Mouse (Mus musculus) gastrocnemius, postnatal 10 days (tissue): ENCODE data around the gene Psd. TPM values are rescaled to one million over a fixed set of nuclear protein-coding genes. Genes with fewer than 3 reads are reported as not detected.

Experiments used
- DNase-seq: peaks from one replicate; pipeline ENCODE4 v3.0.0; 2021; ENCODE audit warnings: mixed read lengths
- total RNA-seq, 2 experiments: library from RNA; stranded (reverse); gene quantifications; 2 replicates each; pipeline ENCODE4 v1.2.3; 2021

The Psd gene
- total RNA-seq, 2 experiments from 2014 or later, result 2.2 to 2.6 TPM

DNA sequence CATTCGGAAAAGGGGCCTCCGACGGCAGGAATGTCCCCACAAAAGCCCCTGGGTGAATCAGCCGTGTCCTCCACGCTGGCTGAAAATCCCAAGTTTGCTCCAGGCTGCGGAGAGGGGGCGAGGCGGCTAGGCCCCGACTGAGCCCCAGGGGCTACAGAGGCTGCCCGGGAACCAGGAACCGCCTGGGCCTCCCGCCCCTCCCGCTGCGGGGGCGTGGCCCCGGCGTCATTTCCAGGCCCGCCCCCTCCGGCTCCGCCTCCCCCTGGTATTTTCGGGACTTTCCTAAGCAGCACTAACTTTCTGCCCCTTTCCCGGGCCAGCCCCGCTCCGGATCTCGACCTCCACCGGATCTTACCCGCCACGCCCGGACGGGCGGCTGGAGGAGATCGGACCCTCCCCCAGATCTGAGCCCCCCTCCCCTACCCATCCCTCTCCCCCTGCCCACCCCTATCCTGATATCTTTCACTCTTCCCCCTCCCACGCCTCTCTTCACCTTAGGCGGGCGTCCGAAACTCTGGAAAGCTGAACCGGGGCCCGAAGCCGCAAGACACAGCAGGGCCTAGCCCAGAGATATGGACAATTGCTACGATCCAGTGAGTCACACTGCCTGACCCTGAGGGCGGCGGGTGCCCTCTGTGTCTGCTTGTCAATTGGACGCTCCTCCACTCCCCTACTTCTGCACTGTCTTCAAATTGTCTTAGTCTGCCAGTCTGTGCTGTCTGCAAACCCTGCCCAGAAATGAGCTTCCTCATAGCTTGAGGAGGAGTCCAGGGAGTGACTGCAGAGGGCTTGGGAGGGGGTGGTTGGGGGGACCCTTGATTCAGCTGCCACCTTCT, 21.3 kb downstream of the Psd start:
- peak; percentile 90 for DNase-seq

DNA sequence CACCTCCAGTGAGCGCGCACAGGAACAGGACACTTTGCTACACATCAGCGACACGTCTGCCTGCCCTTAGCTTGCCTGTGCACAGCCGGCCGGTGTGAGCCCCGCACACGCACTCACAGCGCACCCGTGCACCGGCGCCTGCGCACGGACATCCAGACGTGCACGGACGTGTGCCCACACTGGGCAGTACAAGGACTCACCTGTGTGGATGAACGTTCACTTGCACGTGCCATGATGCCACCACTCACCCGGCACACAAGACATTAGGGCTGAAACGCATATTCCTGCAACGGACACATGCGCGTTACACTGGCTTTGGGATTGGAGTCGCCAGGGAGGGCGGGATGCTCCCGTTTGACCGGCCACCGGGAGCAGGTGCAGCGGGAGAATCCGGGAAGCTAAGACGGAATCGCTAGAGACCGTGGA, 22.0 kb downstream of the Psd start:
- DNase-seq, result no peak

DNA sequence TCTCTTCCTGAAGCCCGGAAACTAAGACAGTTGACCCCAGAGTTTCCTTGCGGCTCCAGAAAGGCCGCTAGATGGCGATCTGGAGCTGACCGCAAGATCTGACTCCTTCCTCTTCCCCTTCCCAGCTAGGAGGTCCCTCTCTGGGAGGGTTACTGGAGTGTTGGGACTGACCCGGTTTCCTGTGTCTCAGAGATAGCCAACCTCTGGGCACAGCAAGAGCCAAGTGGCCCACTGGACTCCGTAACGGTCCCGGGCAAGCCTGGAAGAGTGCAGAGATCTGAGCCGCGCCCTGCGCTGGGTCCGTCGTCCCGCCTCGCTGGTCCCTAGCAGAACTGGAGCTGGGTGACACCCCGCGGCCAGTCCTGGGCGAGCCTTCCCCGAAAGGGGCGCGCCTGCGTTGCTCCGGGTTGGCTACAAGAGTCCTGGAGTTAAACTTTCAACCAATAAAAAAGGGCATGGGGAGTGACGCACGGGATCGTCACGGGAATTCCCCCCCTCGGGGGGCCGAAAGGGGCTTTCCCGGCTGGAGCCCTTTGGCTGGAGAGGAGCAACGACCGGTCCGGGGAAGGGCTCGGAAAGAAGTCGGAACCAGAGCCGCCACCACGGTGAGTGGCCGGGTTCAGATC, 22.6 kb downstream of the Psd start, which contains the start of gene Nfkb2:
Gene Nfkb2 (plus strand): TSS at position 105 of the 626 bp plus-strand sequence.
- peak; percentile 91 for DNase-seq

DNA sequence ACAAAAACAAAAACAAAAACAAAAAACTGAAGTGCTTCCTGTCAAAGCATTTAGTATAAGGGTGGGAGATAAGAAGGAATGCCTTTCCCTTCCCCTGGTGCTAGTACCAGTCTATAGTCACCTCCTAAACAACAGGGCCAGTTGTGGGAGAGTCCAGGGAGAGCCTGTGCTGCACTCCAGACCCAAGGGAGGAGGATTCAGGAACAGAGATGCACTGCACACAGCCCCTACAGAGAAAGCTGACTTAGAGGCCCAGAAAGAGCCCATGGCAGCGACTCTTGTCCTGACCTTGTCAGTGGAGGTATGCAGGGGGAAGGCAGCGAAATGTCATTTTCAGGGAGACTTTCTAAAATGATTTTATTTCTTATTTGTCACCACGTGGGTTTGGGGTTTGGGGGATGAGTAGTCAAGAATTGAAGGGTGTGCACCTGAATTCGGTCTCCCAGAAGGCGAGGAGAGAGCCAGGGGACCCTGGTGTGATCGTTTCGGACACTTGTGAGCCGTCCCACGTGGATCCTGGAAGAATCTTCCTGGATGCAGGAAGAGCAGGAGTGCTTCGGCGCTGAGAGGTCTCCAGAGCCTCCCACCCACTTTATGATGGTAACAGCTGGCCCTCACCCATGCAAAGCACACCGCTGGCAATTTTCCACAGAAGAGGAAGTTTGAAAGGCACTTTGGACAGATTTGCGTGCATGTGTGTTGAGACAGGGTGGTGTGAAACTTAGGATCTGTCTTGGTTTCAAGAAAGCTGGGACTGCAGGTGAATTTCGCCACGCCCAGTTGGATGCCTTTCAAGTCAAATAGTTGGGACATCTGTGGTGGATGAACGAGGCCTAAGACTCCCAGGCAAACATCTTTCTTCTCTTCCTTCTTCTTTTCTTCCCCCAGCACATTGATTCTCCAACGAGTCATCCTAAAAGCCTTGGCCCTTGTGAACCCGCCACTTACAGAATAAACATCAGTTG, 23.4 kb downstream of the Psd start:
- DNase-seq, result no peak

DNA sequence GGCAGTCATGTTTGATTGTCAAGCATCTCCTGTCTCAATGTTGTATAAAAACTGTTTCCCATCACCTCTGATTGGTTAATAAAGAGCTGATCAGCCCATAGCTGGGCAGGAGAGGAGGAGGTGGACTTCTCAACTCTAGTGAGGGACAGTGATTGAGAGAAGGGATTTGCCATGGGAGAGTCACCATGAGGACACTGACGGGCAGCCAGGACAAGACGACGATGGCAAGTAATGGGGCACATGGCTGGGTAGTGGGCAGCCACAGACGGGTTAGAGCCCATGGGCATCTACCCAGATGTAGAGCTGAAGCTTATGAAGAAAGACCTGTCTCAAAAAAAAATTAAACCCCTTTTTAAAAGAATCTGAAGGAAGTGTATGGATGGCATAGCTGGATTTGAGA, 24.4 kb downstream of the Psd start:
- DNase-seq, result no peak

DNA sequence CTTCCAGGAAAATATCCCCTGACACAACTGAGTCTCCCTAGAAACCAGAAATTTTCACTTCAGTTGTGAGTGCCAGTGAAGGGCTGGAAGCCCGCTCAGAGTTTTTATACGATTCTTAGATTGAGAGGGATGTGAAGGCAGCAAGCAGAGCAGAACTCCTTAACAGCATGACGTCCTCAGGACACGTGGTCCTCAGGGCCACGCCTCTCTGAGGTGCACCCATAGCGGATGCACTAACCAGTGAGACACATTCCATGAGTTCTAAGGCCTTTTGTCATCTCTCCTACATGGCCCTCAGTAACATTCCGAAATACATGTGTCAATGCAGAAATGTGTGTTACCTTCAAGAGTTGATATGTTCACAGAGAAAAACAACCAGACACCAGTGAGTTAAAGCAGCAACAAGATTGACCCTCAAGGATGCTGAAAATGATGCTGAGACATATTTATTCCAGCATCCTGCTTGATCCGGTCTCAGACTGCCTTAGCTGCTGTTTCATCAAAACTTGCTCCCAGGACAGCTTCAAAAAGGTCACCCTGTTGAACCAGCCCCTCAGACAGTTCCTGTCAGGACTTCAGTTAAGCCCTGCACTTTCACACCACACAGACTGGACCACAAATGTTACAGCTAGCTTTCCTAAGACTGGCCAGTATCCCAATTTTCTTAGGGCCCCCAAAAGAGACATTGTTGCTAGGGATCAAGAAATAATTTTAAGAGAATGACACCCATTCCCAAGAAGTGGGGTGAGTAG, 26.5 kb downstream of the Psd start:
- no peak for DNase-seq

DNA sequence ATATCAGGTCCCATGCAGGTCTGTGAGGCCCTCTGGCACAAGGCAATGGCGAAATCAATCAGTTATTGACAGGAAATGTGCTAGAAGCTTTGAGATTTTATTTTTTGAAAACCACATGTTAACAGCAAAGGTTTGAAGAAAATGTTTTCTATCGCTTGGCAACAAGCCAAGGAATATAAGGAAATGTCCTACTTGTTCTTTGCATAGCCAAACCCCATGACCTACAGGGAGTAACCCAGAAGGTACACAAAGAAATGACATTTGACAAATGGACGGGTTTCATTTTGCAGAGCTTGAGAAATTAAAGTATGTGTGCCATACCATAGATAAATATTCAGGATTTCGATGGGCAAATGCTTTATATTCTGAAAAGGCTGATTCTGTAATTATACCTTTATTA, 30.0 kb downstream of the Psd start:
- no peak for DNase-seq

DNA sequence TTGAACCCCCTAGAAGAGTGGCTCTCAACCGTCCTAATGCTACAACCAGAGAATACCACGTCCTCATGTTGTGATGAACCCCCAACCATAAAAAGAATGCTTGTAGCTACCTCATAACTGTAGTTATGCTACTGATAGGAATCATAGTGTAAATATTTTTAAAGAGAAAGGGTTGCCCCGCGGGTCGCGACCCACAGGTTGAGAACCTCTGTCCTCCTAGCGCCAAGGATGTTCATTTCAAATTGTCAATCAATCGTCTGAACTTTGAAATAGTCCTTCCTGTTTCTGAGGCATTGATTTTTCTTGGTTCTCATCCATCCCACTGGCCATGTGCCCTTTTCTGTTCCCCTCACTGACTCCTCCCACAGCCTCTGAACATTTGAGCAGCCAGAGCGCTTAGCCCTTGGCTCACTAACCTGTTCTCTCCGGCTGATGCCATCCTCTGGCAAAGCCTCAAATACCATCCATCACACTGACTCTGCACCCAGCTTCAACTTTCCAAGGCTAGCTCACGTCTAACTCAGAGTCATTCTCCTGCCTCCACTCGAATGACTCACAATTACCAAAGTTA, 36.3 kb downstream of the Psd start:
- DNase-seq, result no peak

DNA sequence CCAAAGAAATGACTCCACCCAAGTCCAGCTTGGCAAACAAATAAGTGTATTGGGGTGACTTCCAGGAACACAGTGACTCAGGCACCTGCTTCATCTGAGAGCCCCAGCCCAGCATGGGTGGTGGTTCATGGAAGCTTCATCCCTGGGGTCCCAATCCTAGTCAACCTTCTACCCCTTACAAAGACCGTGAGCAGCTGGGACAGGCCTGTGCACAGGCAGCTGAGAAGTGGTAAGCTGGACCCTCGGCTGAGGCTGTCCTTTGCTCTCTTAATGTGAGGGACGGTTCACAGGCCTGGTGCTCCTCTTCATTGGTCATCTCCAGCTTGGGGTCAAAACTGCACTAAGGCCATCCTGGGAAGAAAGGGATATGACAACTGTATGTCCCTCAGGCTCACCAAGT, 39.4 kb downstream of the Psd start:
- no peak for DNase-seq

DNA sequence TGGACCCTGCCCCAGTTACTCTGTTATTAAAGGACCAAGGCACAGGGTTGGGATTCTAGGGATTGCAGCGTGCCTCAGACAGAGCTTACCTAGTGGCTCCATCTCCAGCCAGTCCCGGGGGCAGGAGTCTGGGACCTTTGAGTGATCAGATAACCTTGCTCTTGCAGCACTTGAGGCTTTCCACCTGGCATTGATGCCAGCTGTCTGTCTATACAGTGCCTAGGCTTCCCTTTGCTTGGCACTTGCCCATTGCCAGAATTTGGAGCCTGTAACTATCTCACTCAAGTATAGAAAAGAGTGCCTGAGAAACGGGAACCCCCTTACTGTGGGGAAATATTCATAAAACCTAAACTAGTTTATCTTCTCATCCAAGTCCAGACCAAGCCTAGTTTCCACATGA, 40.0 kb downstream of the Psd start:
- no peak for DNase-seq

DNA sequence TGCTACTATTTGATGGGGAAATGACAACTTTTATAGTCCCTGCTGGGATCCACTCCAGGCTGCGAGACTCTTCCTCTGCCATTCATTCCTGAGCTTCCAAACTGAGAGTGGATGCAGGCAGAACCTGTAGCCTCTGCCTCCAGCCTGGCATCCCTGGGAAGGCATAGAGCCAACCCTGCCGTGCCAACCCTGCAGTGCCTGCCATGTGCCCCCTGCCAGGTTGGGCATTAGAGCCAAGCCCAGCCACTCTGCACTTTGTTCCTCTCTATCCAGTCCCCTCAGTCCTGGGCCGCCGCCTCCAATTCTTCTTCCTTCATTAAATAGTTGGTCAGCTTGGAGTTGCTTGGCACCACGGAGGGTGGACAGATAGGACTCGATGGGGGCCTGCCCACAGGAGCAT, 40.9 kb downstream of the Psd start:
- DNase-seq, result no peak

DNA sequence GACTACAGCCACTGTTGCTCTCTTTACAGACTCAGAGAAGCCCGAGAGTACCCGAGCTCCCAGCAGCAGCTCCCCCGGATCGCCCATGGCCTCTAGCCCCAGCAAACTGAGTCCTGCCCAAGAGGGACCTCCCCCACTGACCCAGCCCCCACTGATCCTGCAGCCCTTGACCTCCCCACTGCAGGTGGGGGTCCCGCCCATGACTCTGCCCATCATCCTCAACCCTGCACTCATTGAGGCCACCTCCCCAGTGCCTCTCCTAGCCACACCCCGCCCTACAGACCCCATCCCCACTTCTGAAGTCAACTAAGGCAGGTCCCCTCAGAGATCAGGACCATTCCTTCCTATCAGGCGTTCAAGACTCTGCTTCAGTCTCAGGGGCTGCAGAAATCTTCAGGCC, 41.3 kb downstream of the Psd start:
- no peak for DNase-seq

DNA sequence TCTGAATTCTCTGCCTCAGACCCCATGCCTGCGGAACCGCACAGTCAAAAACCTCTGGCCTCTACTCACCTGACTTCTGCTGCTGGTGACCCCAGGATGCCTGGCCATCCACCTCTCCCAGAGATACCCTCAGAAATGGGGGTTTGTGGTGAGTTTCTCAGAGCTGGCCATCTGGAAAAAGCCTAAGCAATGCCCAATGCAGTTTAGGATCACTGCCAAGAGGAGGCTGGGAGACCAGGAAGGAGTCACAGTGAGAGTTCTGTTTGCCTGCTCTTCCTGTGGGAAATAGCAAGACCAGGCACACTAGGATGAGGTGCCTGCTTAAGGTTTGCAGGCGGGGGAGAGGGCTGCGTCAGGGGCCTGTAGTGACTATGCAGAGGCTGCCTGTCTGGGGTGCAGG, 42.3 kb downstream of the Psd start:
- no peak for DNase-seq

DNA sequence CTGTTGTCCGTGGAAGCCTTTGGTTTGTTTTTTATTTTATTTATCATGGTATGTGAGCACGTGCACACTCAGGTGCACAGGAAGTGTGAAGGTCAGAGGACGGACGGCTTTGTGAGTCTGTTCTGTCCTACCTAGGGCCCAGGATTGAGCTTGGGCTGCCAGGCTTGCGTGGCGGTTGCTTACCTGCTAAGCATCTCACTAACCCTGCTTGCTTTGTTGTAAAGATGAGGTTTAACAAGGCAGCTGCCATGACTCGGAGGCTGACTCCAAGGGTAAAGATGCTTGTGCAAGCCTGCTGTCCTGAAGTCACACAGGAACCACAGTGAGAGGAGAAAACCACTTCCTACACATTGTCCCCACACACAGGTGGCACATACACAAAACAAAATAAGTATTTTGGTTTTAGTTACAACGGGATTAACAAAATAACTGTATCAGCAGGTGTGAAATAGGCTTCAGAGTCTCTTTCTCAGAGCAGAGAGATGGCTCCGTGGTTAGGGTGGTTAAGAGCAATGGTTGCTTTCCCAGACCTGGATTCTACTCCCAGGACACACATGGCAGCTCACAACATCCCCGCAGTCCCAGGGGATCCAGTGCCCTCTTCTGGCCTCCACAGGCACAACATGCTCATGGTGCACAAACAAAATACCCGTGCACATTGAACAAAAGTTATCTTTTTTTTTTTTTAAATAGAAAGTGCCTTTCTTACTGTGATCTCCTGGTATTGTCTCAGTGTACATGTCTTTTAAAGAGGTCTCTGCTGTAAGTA, 44.7 kb downstream of the Psd start:
- DNase-seq, result no peak

DNA sequence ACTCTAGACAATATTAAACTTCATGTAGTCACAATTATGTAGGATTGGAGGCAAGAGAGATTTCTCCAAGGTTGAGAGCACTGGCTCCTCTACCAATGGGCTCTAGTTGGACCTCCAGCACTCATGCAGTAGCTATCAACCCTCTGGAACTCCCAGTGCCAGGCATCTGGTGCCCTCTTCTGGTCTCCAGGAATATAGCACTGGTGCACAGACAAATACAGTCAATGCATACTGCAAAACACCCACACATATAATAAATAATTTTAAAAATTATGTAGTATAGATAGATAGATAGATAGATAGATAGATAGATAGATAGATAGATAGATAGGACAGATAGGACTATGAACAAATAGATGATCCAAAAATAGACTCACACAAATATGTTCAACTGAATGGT, 51.6 kb downstream of the Psd start:
- no peak for DNase-seq

DNA sequence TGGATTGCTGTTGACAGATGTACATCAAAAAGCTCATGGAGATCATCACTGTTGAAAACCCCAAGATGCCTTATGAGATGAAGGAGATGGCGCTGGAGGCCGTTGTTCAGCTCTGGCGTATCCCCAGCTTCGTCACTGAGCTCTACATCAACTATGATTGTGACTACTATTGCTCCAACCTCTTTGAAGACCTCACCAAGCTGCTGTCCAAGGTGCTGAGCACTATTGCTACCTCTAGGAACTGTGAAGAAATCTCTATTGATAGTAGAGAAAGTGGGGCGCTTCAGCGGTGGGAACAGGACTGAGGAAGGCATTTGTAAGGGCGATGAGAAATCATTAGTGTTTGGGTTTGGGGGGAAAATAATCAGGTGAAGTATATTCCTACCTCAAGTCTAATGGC, 62.2 kb downstream of the Psd start:
- no peak for DNase-seq
